Mouse (Mus musculus): ENCODE measurements around the gene Vwa8. TPM values are rescaled to one million over a fixed set of nuclear protein-coding genes. Genes with fewer than 3 reads are reported as not detected.

Vwa8 gene
- polyA plus RNA-seq, 1 experiment from 2014 or later = 7.9 TPM

GRCm38 (mm10) chr14:79185018-79185685 is 336.3 kb downstream of the Vwa8 start:
- Histone ChIP-seq H3K4me3 (replicated peaks) (no peak overlapping the region), H3K27ac (replicated peaks) (no peak overlapping the region), H3K9me3 (replicated peaks) (no peaks in the 10 kb centered on the region), H3K36me3 (replicated peaks) (peaks cover 3% of the 10 kb centered on the region; the same call in 1 of the 2 replicates), H3K4me2 (no peak overlapping the region), H3K27me3 (no peaks in the 10 kb centered on the region), H3K4me1 (replicated peaks) (no peaks in the 10 kb centered on the region), H3K9ac (no peak overlapping the region)
- no peak for ATAC-seq (ENCODE audit: insufficient read depth)
- WGBS (ENCODE audit: insufficient replicate concordance) = 70% methylated on average over 11 of the region's 11 CpGs

- H3K9ac ChIP-seq = no peak overlapping the region
- H3K36me3 ChIP-seq (replicated peaks) = peaks cover 3% of the 10 kb centered on the region; the same call in 1 of the 2 replicates
- H3K4me2 ChIP-seq = no peak overlapping the region
- H3K27ac ChIP-seq (replicated peaks) = no peak overlapping the region
- no peak for ATAC-seq (ENCODE audit: insufficient read depth)
- H3K27me3 ChIP-seq = no peaks in the 10 kb centered on the region
- H3K4me3 ChIP-seq (replicated peaks) = no peak overlapping the region
- no peaks in the 10 kb centered on the region for H3K9me3 ChIP-seq (replicated peaks)
- H3K4me1 ChIP-seq (replicated peaks) = no peaks in the 10 kb centered on the region
- 62% methylated on average over 1 of the region's 1 CpGs for WGBS (ENCODE audit: insufficient replicate concordance)
Observed at GRCm38 (mm10) chr14:79186976-79187375, 338.1 kb downstream of the Vwa8 start.

- Histone ChIP-seq H3K9ac (no peak overlapping the region), H3K4me3 (replicated peaks) (no peak overlapping the region), H3K27ac (replicated peaks) (no peak overlapping the region), H3K4me1 (replicated peaks) (no peaks in the 10 kb centered on the region), H3K9me3 (replicated peaks) (no peaks in the 10 kb centered on the region), H3K4me2 (no peak overlapping the region), H3K27me3 (no peaks in the 10 kb centered on the region), H3K36me3 (replicated peaks) (no peaks in the 10 kb centered on the region)
- WGBS (ENCODE audit: insufficient replicate concordance) = 61% methylated on average over 3 of the region's 3 CpGs
- no peak for ATAC-seq (ENCODE audit: insufficient read depth)
Observed at GRCm38 (mm10) chr14:79196711-79197110, 347.9 kb downstream of the Vwa8 start.

GRCm38 (mm10) chr14:79198066-79198465 is 349.2 kb downstream of the Vwa8 start:
- WGBS (ENCODE audit: insufficient replicate concordance) = 81% methylated on average over 15 of the region's 15 CpGs
- no peaks in the 10 kb centered on the region for H3K27me3 ChIP-seq
- no peak overlapping the region for H3K4me3 ChIP-seq (replicated peaks)
- no peaks in the 10 kb centered on the region for H3K4me1 ChIP-seq (replicated peaks)
- H3K4me2 ChIP-seq = no peak overlapping the region
- H3K9me3 ChIP-seq (replicated peaks) = no peaks in the 10 kb centered on the region
- no peaks in the 10 kb centered on the region; the same call in 1 of the 2 replicates for H3K36me3 ChIP-seq (replicated peaks)
- H3K9ac ChIP-seq = no peak overlapping the region
- H3K27ac ChIP-seq (replicated peaks) = no peak overlapping the region
- ATAC-seq (ENCODE audit: insufficient read depth) = no peak

- H3K4me3 ChIP-seq (replicated peaks) = no peak overlapping the region
- H3K27me3 ChIP-seq = no peaks in the 10 kb centered on the region
- no peaks in the 10 kb centered on the region; the same call in 1 of the 2 replicates for H3K36me3 ChIP-seq (replicated peaks)
- ATAC-seq (ENCODE audit: insufficient read depth) = no peak
- 32% methylated on average over 9 of the region's 9 CpGs for WGBS (ENCODE audit: insufficient replicate concordance)
- H3K9me3 ChIP-seq (replicated peaks) = no peaks in the 10 kb centered on the region
- H3K9ac ChIP-seq = no peak overlapping the region
- no peak overlapping the region for H3K27ac ChIP-seq (replicated peaks)
- no peak overlapping the region for H3K4me2 ChIP-seq
- H3K4me1 ChIP-seq (replicated peaks) = no peaks in the 10 kb centered on the region
Observed at GRCm38 (mm10) chr14:79200133-79200891, 351.5 kb downstream of the Vwa8 start.

- no peak overlapping the region for H3K9ac ChIP-seq
- no peak overlapping the region for H3K4me3 ChIP-seq (replicated peaks)
- no peak for ATAC-seq (ENCODE audit: insufficient read depth)
- H3K36me3 ChIP-seq (replicated peaks) = no peaks in the 10 kb centered on the region; the same call in 1 of the 2 replicates
- H3K4me1 ChIP-seq (replicated peaks) = no peaks in the 10 kb centered on the region
- WGBS (ENCODE audit: insufficient replicate concordance) = 76% methylated on average over 9 of the region's 9 CpGs
- no peaks in the 10 kb centered on the region for H3K9me3 ChIP-seq (replicated peaks)
- no peak overlapping the region for H3K27ac ChIP-seq (replicated peaks)
- H3K4me2 ChIP-seq = no peak overlapping the region
- no peaks in the 10 kb centered on the region for H3K27me3 ChIP-seq
Observed at GRCm38 (mm10) chr14:79200892-79201285, 352.0 kb downstream of the Vwa8 start.

- no peaks in the 10 kb centered on the region for H3K4me1 ChIP-seq (replicated peaks)
- H3K36me3 ChIP-seq (replicated peaks) = no peaks in the 10 kb centered on the region; the same call in 1 of the 2 replicates
- no peaks in the 10 kb centered on the region for H3K27me3 ChIP-seq
- no peak overlapping the region for H3K4me2 ChIP-seq
- 36% methylated on average over 4 of the region's 4 CpGs for WGBS (ENCODE audit: insufficient replicate concordance)
- no peaks in the 10 kb centered on the region for H3K9me3 ChIP-seq (replicated peaks)
- no peak overlapping the region for H3K4me3 ChIP-seq (replicated peaks)
- ATAC-seq (ENCODE audit: insufficient read depth) = no peak
- no peak overlapping the region for H3K27ac ChIP-seq (replicated peaks)
- no peak overlapping the region for H3K9ac ChIP-seq
Observed at GRCm38 (mm10) chr14:79202722-79203362, 354.0 kb downstream of the Vwa8 start.

- Histone ChIP-seq H3K27me3 (no peaks in the 10 kb centered on the region), H3K36me3 (replicated peaks) (no peaks in the 10 kb centered on the region; the same call in 1 of the 2 replicates), H3K4me2 (no peak overlapping the region), H3K4me1 (replicated peaks) (no peaks in the 10 kb centered on the region), H3K9ac (no peak overlapping the region), H3K27ac (replicated peaks) (no peak overlapping the region), H3K4me3 (replicated peaks) (no peak overlapping the region), H3K9me3 (replicated peaks) (no peaks in the 10 kb centered on the region)
- WGBS (ENCODE audit: insufficient replicate concordance) = 64% methylated on average over 12 of the region's 12 CpGs
- no peak for ATAC-seq (ENCODE audit: insufficient read depth)
Observed at GRCm38 (mm10) chr14:79203496-79204158, 354.8 kb downstream of the Vwa8 start.

- H3K4me3 ChIP-seq (replicated peaks) = no peak overlapping the region
- H3K4me1 ChIP-seq (replicated peaks) = no peaks in the 10 kb centered on the region
- H3K4me2 ChIP-seq = no peak overlapping the region
- no peak overlapping the region for H3K27ac ChIP-seq (replicated peaks)
- no peaks in the 10 kb centered on the region for H3K27me3 ChIP-seq
- WGBS (ENCODE audit: insufficient replicate concordance) = 78% methylated on average over 7 of the region's 7 CpGs
- no peak overlapping the region for H3K9ac ChIP-seq
- no peaks in the 10 kb centered on the region for H3K9me3 ChIP-seq (replicated peaks)
- no peaks in the 10 kb centered on the region; the same call in 1 of the 2 replicates for H3K36me3 ChIP-seq (replicated peaks)
- no peak for ATAC-seq (ENCODE audit: insufficient read depth)
Observed at GRCm38 (mm10) chr14:79204866-79205265, 356.0 kb downstream of the Vwa8 start.

GRCm38 (mm10) chr14:79206210-79206609 is 357.4 kb downstream of the Vwa8 start:
- no peak overlapping the region for H3K27ac ChIP-seq (replicated peaks)
- H3K9me3 ChIP-seq (replicated peaks) = no peaks in the 10 kb centered on the region
- H3K4me2 ChIP-seq = no peak overlapping the region
- H3K4me1 ChIP-seq (replicated peaks) = no peaks in the 10 kb centered on the region
- no peaks in the 10 kb centered on the region; the same call in 1 of the 2 replicates for H3K36me3 ChIP-seq (replicated peaks)
- H3K9ac ChIP-seq = no peak overlapping the region
- WGBS (ENCODE audit: insufficient replicate concordance) = 71% methylated on average over 11 of the region's 11 CpGs
- H3K27me3 ChIP-seq = no peaks in the 10 kb centered on the region
- ATAC-seq (ENCODE audit: insufficient read depth) = no peak
- no peak overlapping the region for H3K4me3 ChIP-seq (replicated peaks)

GRCm38 (mm10) chr14:79208468-79208867 is 359.6 kb downstream of the Vwa8 start:
- no peaks in the 10 kb centered on the region for H3K36me3 ChIP-seq (replicated peaks)
- H3K27me3 ChIP-seq = no peaks in the 10 kb centered on the region
- H3K9me3 ChIP-seq (replicated peaks) = no peaks in the 10 kb centered on the region
- no peak overlapping the region for H3K27ac ChIP-seq (replicated peaks)
- H3K9ac ChIP-seq = no peak overlapping the region
- no peak for ATAC-seq (ENCODE audit: insufficient read depth)
- H3K4me1 ChIP-seq (replicated peaks) = no peaks in the 10 kb centered on the region
- H3K4me2 ChIP-seq = no peak overlapping the region
- no peak overlapping the region for H3K4me3 ChIP-seq (replicated peaks)
